Mouse (Mus musculus): ENCODE data around the gene Vmn1r124. TPM values are rescaled to one million over a fixed set of nuclear protein-coding genes. Genes with fewer than 3 reads are reported as not detected.
"Not testable (repeated sequence)": the region's sequence is repeated elsewhere in the genome, so short reads cannot be mapped to it uniquely, and the experiment has no call there.

Vmn1r124 gene
- polyA plus RNA-seq (2015; fragmentation: Nextera tagmentation; extraction: Ambion mirVana) = not detected in 2 replicates

- not testable (repeated sequence) for H3K27ac ChIP-seq (replicated peaks); H3K27me3 ChIP-seq; H3K4me1 ChIP-seq; H3K9ac ChIP-seq (replicated peaks); ATAC-seq (replicated peaks); H3K36me3 ChIP-seq; H3K4me3 ChIP-seq; H3K4me2 ChIP-seq (replicated peaks); H3K9me3 ChIP-seq
- WGBS = 74% methylated on average over 4 of the region's 4 CpGs
These were observed at the start of gene Vmn1r124 for GRCm38 (mm10) chr7:21260517-21260916. Gene Vmn1r124, minus strand, starts transcription at chr7:21260617.

GRCm38 (mm10) chr7:21301367-21301766 is 41.0 kb upstream of the Vmn1r124 start, which contains the start of gene Vmn1r126:
Gene Vmn1r126, minus strand, starts transcription at chr7:21301467.
- H3K27ac ChIP-seq (replicated peaks); ATAC-seq (replicated peaks); H3K27me3 ChIP-seq; H3K9ac ChIP-seq (replicated peaks); H3K4me1 ChIP-seq; H3K4me3 ChIP-seq; H3K9me3 ChIP-seq; H3K36me3 ChIP-seq; H3K4me2 ChIP-seq (replicated peaks): not testable (repeated sequence)
- WGBS = no CpG with 5 or more reads among the region's 5 CpGs

GRCm38 (mm10) chr7:21271879-21272278 is 11.5 kb upstream of the Vmn1r124 start, which contains the start of gene Vmn1r125:
Gene Vmn1r125, plus strand, starts transcription at chr7:21272179.
- H3K9me3 ChIP-seq; H3K4me2 ChIP-seq (replicated peaks); H3K9ac ChIP-seq (replicated peaks); H3K4me3 ChIP-seq; H3K4me1 ChIP-seq; H3K27me3 ChIP-seq; ATAC-seq (replicated peaks); H3K27ac ChIP-seq (replicated peaks); H3K36me3 ChIP-seq: not testable (repeated sequence)
- 68% methylated on average over 3 of the region's 3 CpGs for WGBS

Other genes with a start within 250 kb of the Vmn1r124 start
- not detected in 2 replicates for gene Vmn1r119, start 248.2 kb downstream of the Vmn1r124 start, polyA plus RNA-seq (2015; fragmentation: Nextera tagmentation; extraction: Ambion mirVana)
- not detected in 2 replicates for gene Vmn1r120, start 206.8 kb downstream of the Vmn1r124 start, polyA plus RNA-seq (2015; fragmentation: Nextera tagmentation; extraction: Ambion mirVana)
- not detected in 2 replicates for gene Vmn1r121, start 162.1 kb downstream of the Vmn1r124 start, polyA plus RNA-seq (2015; fragmentation: Nextera tagmentation; extraction: Ambion mirVana)
- not detected in 2 replicates for gene Vmn1r122, start 126.5 kb downstream of the Vmn1r124 start, polyA plus RNA-seq (2015; fragmentation: Nextera tagmentation; extraction: Ambion mirVana)
- gene Vmn1r123, start 98.4 kb downstream of the Vmn1r124 start, polyA plus RNA-seq (2015; fragmentation: Nextera tagmentation; extraction: Ambion mirVana) = not detected in 2 replicates
- not detected in 2 replicates for gene Gm5157, start 70.2 kb downstream of the Vmn1r124 start, polyA plus RNA-seq (2015; fragmentation: Nextera tagmentation; extraction: Ambion mirVana)
- gene Vmn1r125, start 11.6 kb upstream of the Vmn1r124 start, polyA plus RNA-seq (2015; fragmentation: Nextera tagmentation; extraction: Ambion mirVana) = not detected in 2 replicates
- not detected in 2 replicates for gene Vmn1r126, start 40.9 kb upstream of the Vmn1r124 start, polyA plus RNA-seq (2015; fragmentation: Nextera tagmentation; extraction: Ambion mirVana)
- not detected in 2 replicates for gene Vmn1r127, start 59.2 kb upstream of the Vmn1r124 start, polyA plus RNA-seq (2015; fragmentation: Nextera tagmentation; extraction: Ambion mirVana)
- not detected in 2 replicates for gene Vmn1r128, start 88.8 kb upstream of the Vmn1r124 start, polyA plus RNA-seq (2015; fragmentation: Nextera tagmentation; extraction: Ambion mirVana)
- gene Vmn1r129, start 100.7 kb upstream of the Vmn1r124 start, polyA plus RNA-seq (2015; fragmentation: Nextera tagmentation; extraction: Ambion mirVana) = not detected in 2 replicates
- gene Gm6882, start 172.1 kb upstream of the Vmn1r124 start, polyA plus RNA-seq (2015; fragmentation: Nextera tagmentation; extraction: Ambion mirVana) = not detected in 2 replicates

Measured in forebrain, embryonic 15.5 days (tissue).